Mouse (Mus musculus) liver, embryonic 11.5 days (tissue): ENCODE measurements around the gene Cops2. TPM values are rescaled to one million over a fixed set of nuclear protein-coding genes. Genes with fewer than 3 reads are reported as not detected.

Source experiments
- ATAC-seq: fragments of 200-750 bp; cut with Nextera tagmentation; replicated peaks from 2 replicates; pipeline ENCODE4 v1.8.0; 2017; ENCODE audit warnings: moderate number of reproducible peaks, mild to moderate bottlenecking, moderate TSS enrichment, moderate library complexity; ENCODE audit not compliant: low FRiP score
- DNase-seq: peaks from one replicate; pipeline ENCODE4 v3.0.0-alpha.2; 2017; ENCODE audit warnings: low spot score
- H3K27ac ChIP-seq: fragments of 300-500 bp; sonication (generic); 2 replicates; pipeline ENCODE4 v1.5.1; 2014; ENCODE audit warnings: mild to moderate bottlenecking, low read depth, low read length, control low read depth
- H3K27me3 ChIP-seq: fragments of 300-500 bp; sonication (generic); replicated peaks from 2 replicates; pipeline ENCODE4 v1.6.1; 2014; ENCODE audit warnings: low read length, mixed read lengths; ENCODE audit not compliant: control insufficient read depth, insufficient read depth
- H3K36me3 ChIP-seq: fragments of 300-500 bp; sonication (generic); 2 replicates; pipeline ENCODE4 v1.6.1; 2014; ENCODE audit warnings: mild to moderate bottlenecking, low read length, moderate library complexity, mixed read lengths; ENCODE audit not compliant: control insufficient read depth, insufficient read depth
- H3K4me1 ChIP-seq: fragments of 300-500 bp; sonication (generic); replicated peaks from 2 replicates; pipeline ENCODE4 v1.6.1; 2014; ENCODE audit warnings: low read length, mixed read lengths; ENCODE audit not compliant: control insufficient read depth, insufficient read depth
- H3K4me2 ChIP-seq: fragments of 300-500 bp; sonication (generic); 2 replicates; pipeline ENCODE4 v1.6.1; 2014; ENCODE audit warnings: mild to moderate bottlenecking, control low read depth, moderate library complexity
- H3K4me3 ChIP-seq: fragments of 300-500 bp; sonication (generic); 2 replicates; pipeline ENCODE4 v1.5.1; 2014; ENCODE audit warnings: low read depth, low read length, control low read depth
- H3K9ac ChIP-seq: fragments of 300-500 bp; sonication (generic); 2 replicates; pipeline ENCODE4 v1.6.1; 2014; ENCODE audit warnings: low read depth, low read length, control low read depth
- H3K9me3 ChIP-seq: fragments of 300-500 bp; sonication (generic); 2 replicates; pipeline ENCODE4 v1.6.1; 2016; ENCODE audit warnings: low read length, inconsistent platforms, mixed read lengths; ENCODE audit not compliant: control insufficient read depth
- WGBS: fragments of 180-500 bp; shearing (Covaris S2); extraction: QIAGEN DNeasy Blood & Tissue Kit; methylation state at CpG from one replicate; pipeline ENCODE4 v1.1.7; 2014; 5-methylcytosine and 5-hydroxymethylcytosine counted together
- polyA plus RNA-seq: library from polyadenylated mRNA; unstranded; fragments of >200 nt; fragmentation: Nextera tagmentation; extraction: Ambion mirVana; gene quantifications from 2 replicates; pipeline ENCODE4 v1.2.1, GENCODE M21; 2014

The Cops2 gene
- polyA plus RNA-seq, 1 experiment from 2014 or later: 83.3 TPM

GRCm38 (mm10) chr2:125885891-125886576, 27.1 kb upstream of the Cops2 start:
- ATAC-seq (no peak), DNase-seq (no peak)
- H3K27ac ChIP-seq: no peak overlapping the region
- H3K4me1 ChIP-seq: no peaks in the 10 kb centered on the region
- H3K9ac ChIP-seq: no peak overlapping the region
- H3K36me3 ChIP-seq: no peaks in the 10 kb centered on the region
- no peaks in the 10 kb centered on the region for H3K27me3 ChIP-seq
- WGBS: 88% methylated on average over 4 of the region's 4 CpGs
- H3K4me3 ChIP-seq: no peak overlapping the region
- H3K9me3 ChIP-seq: no peaks in the 10 kb centered on the region
- H3K4me2 ChIP-seq: no peak overlapping the region

- H3K27ac ChIP-seq: no peak overlapping the region
- H3K9me3 ChIP-seq: no peaks in the 10 kb centered on the region
- 79% methylated on average over 3 of the region's 3 CpGs for WGBS
- no peak for ATAC-seq
- peaks cover 19% of the 10 kb centered on the region for H3K4me1 ChIP-seq
- DNase-seq: no peak
- H3K4me2 ChIP-seq: no peak overlapping the region
- no peak overlapping the region for H3K4me3 ChIP-seq
- no peaks in the 10 kb centered on the region for H3K36me3 ChIP-seq
- no peaks in the 10 kb centered on the region for H3K27me3 ChIP-seq
- no peak overlapping the region for H3K9ac ChIP-seq
Observed at GRCm38 (mm10) chr2:125870159-125870558, 11.2 kb upstream of the Cops2 start.

- WGBS: 76% methylated on average over 3 of the region's 3 CpGs
- Histone ChIP-seq H3K4me3 (no peak overlapping the region), H3K4me1 (peaks cover 28% of the 10 kb centered on the region), H3K27me3 (no peaks in the 10 kb centered on the region), H3K36me3 (no peaks in the 10 kb centered on the region), H3K9me3 (no peaks in the 10 kb centered on the region), H3K4me2 (no peak overlapping the region), H3K9ac (no peak overlapping the region), H3K27ac (no peak overlapping the region)
- ATAC-seq (no peak), DNase-seq (no peak)
Observed at GRCm38 (mm10) chr2:125868301-125868700, 9.4 kb upstream of the Cops2 start.

- peak overlapping the region; percentile 82 for H3K4me2 ChIP-seq
- peak overlapping the region; percentile 69 for H3K9ac ChIP-seq
- ATAC-seq (peak; percentile 65), DNase-seq (peak; percentile 58)
- peaks cover 28% of the 10 kb centered on the region for H3K4me1 ChIP-seq
- H3K9me3 ChIP-seq: no peaks in the 10 kb centered on the region
- H3K36me3 ChIP-seq: no peaks in the 10 kb centered on the region
- peak overlapping the region; percentile 65 for H3K4me3 ChIP-seq
- 5% methylated on average over 23 of the region's 23 CpGs for WGBS
- no peak overlapping the region for H3K27ac ChIP-seq
- no peaks in the 10 kb centered on the region for H3K27me3 ChIP-seq
Observed at GRCm38 (mm10) chr2:125866058-125866740, 7.3 kb upstream of the Cops2 start.

GRCm38 (mm10) chr2:125865585-125865984, 6.6 kb upstream of the Cops2 start:
- Histone ChIP-seq H3K27ac (no peak overlapping the region), H3K27me3 (no peaks in the 10 kb centered on the region), H3K9me3 (no peaks in the 10 kb centered on the region), H3K9ac (no peak overlapping the region; the same call in 1 of the 2 replicates), H3K4me1 (peaks cover 28% of the 10 kb centered on the region), H3K4me3 (peak overlapping the region; percentile 65; the same call in 1 of the 2 replicates), H3K4me2 (peak overlapping the region; percentile 82), H3K36me3 (no peaks in the 10 kb centered on the region)
- ATAC-seq (no peak), DNase-seq (no peak)

- H3K27me3 ChIP-seq: no peaks in the 10 kb centered on the region
- no peaks in the 10 kb centered on the region for H3K36me3 ChIP-seq
- no peaks in the 10 kb centered on the region for H3K9me3 ChIP-seq
- peak overlapping the region; percentile 21; the same call in 1 of the 2 replicates for H3K4me2 ChIP-seq
- peaks cover 28% of the 10 kb centered on the region for H3K4me1 ChIP-seq
- no peak overlapping the region for H3K9ac ChIP-seq
- no peak overlapping the region for H3K27ac ChIP-seq
- no peak overlapping the region for H3K4me3 ChIP-seq
- WGBS: 77% methylated on average over 1 of the region's 1 CpGs
- ATAC-seq: peak; percentile 82
- no peak for DNase-seq
Observed at GRCm38 (mm10) chr2:125864551-125864950, 5.6 kb upstream of the Cops2 start.

GRCm38 (mm10) chr2:125863799-125864198, 4.9 kb upstream of the Cops2 start:
- 59% methylated on average over 3 of the region's 3 CpGs for WGBS
- ATAC-seq: peak; percentile 55
- DNase-seq: no peak
- Histone ChIP-seq H3K27ac (no peak overlapping the region), H3K27me3 (no peaks in the 10 kb centered on the region), H3K9me3 (no peaks in the 10 kb centered on the region), H3K9ac (no peak overlapping the region), H3K36me3 (no peaks in the 10 kb centered on the region), H3K4me2 (peak overlapping the region; percentile 21; the same call in 1 of the 2 replicates), H3K4me3 (no peak overlapping the region), H3K4me1 (peaks cover 28% of the 10 kb centered on the region)

GRCm38 (mm10) chr2:125857707-125858106, 1.2 kb downstream of the Cops2 start:
- H3K4me3 ChIP-seq: peak overlapping the region; percentile 95
- peaks cover 17% of the 10 kb centered on the region for H3K4me1 ChIP-seq
- H3K9ac ChIP-seq: peak overlapping the region; percentile 98
- H3K36me3 ChIP-seq: 0 out of 2 replicates have a peak, but pooled peaks cover 2% of the 10 kb centered on the region
- WGBS: 40% methylated on average over 3 of the region's 3 CpGs
- DNase-seq (no peak), ATAC-seq (no peak)
- no peak overlapping the region for H3K27ac ChIP-seq
- no peaks in the 10 kb centered on the region for H3K27me3 ChIP-seq
- H3K9me3 ChIP-seq: no peaks in the 10 kb centered on the region
- peak overlapping the region; percentile 69 for H3K4me2 ChIP-seq
